Mouse (Mus musculus) intestine, embryonic 15.5 days (tissue): ENCODE data around the gene Mnt. TPM values are rescaled to one million over a fixed set of nuclear protein-coding genes. Genes with fewer than 3 reads are reported as not detected.
A peak's percentile ranks its signal among the peaks of the same experiment; 100 is the strongest.
"Not testable (repeated sequence)": the region's sequence is repeated elsewhere in the genome, so short reads cannot be mapped to it uniquely, and the experiment has no call there.

Source experiments
- ATAC-seq: fragments of 200-750 bp; cut with Nextera tagmentation; 2 replicates; pipeline ENCODE4 v1.8.0; 2017; ENCODE audit warnings: moderate TSS enrichment, moderate library complexity
- H3K27ac ChIP-seq: fragments of 300-500 bp; sonication (generic); 2 replicates; pipeline ENCODE4 v1.5.1; 2015; ENCODE audit warnings: mild to moderate bottlenecking, inconsistent platforms
- H3K27me3 ChIP-seq: fragments of 300-500 bp; sonication (generic); replicated peaks from 2 replicates; pipeline ENCODE4 v1.6.1; 2015; ENCODE audit warnings: inconsistent platforms
- H3K36me3 ChIP-seq: fragments of 300-500 bp; sonication (generic); 2 replicates; pipeline ENCODE4 v1.6.1; 2015; ENCODE audit warnings: inconsistent platforms
- H3K4me1 ChIP-seq: fragments of 300-500 bp; sonication (generic); replicated peaks from 2 replicates; pipeline ENCODE4 v1.6.1; 2015; ENCODE audit warnings: inconsistent platforms
- H3K4me2 ChIP-seq: fragments of 300-500 bp; sonication (generic); replicated peaks from 2 replicates; pipeline ENCODE4 v1.6.1; 2015; ENCODE audit warnings: mild to moderate bottlenecking, inconsistent platforms
- H3K4me3 ChIP-seq: fragments of 300-500 bp; sonication (generic); replicated peaks from 2 replicates; pipeline ENCODE4 v1.5.1; 2015; ENCODE audit warnings: inconsistent platforms
- H3K9ac ChIP-seq: fragments of 300-500 bp; sonication (generic); 2 replicates; pipeline ENCODE4 v1.6.1; 2015; ENCODE audit warnings: inconsistent platforms
- H3K9me3 ChIP-seq: fragments of 300-500 bp; sonication (generic); 2 replicates; pipeline ENCODE4 v1.6.1; 2016; ENCODE audit warnings: inconsistent platforms
- WGBS: fragments of 180-500 bp; shearing (Covaris S2); methylation state at CpG from one replicate; pipeline ENCODE4 v1.1.7; 2015; 5-methylcytosine and 5-hydroxymethylcytosine counted together
- polyA plus RNA-seq: library from polyadenylated mRNA; unstranded; fragments of >200 nt; fragmentation: Nextera tagmentation; extraction: Ambion mirVana; gene quantifications from 2 replicates; pipeline ENCODE4 v1.2.1, GENCODE M21; 2015

The Mnt gene
- 4.8 and 5.0 TPM in 2 replicates for polyA plus RNA-seq

GRCm38 (mm10) chr11:74830256-74831161 lies at the start of gene Mnt:
Gene Mnt (plus strand): TSS chr11:74830920.
- Histone ChIP-seq H3K4me1 (peaks cover 45% of the 10 kb centered on the region), H3K4me2 (peak within 1 kb of the TSS; percentile 87), H3K27ac (peak within 1 kb of the TSS; percentile 96), H3K36me3 (no peaks in the 10 kb centered on the region), H3K9ac (peak within 1 kb of the TSS; percentile 73), H3K9me3 (no peaks in the 10 kb centered on the region), H3K4me3 (peak within 1 kb of the TSS; percentile 73), H3K27me3 (no peaks in the 10 kb centered on the region)
- WGBS = under 1% methylated on average over 68 of the region's 70 CpGs
- peak; percentile 80 for ATAC-seq

GRCm38 (mm10) chr11:74792874-74793273 lies 37.8 kb upstream of the Mnt start:
- H3K36me3 ChIP-seq = peaks cover 23% of the 10 kb centered on the region
- H3K27ac ChIP-seq = no peak overlapping the region
- WGBS = 95% methylated on average over 4 of the region's 4 CpGs
- H3K9ac ChIP-seq = no peak overlapping the region
- H3K4me1 ChIP-seq = no peaks in the 10 kb centered on the region
- H3K4me2 ChIP-seq = no peak overlapping the region
- H3K27me3 ChIP-seq = no peaks in the 10 kb centered on the region
- no peaks in the 10 kb centered on the region for H3K9me3 ChIP-seq
- no peak for ATAC-seq
- H3K4me3 ChIP-seq = no peak overlapping the region

GRCm38 (mm10) chr11:74800658-74801057 lies 30.1 kb upstream of the Mnt start:
- ATAC-seq = no peak
- no peaks in the 10 kb centered on the region for H3K27me3 ChIP-seq
- H3K36me3 ChIP-seq = peaks cover 17% of the 10 kb centered on the region; the same call in 1 of the 2 replicates
- H3K4me2 ChIP-seq = no peak overlapping the region
- H3K27ac ChIP-seq = no peak overlapping the region
- 80% methylated on average over 4 of the region's 4 CpGs for WGBS
- no peaks in the 10 kb centered on the region for H3K9me3 ChIP-seq
- no peaks in the 10 kb centered on the region for H3K4me1 ChIP-seq
- no peak overlapping the region for H3K9ac ChIP-seq
- H3K4me3 ChIP-seq = no peak overlapping the region

- Histone ChIP-seq H3K4me3 (no peak overlapping the region), H3K4me1 (no peaks in the 10 kb centered on the region), H3K9me3 (no peaks in the 10 kb centered on the region), H3K27ac (no peak overlapping the region), H3K9ac (no peak overlapping the region), H3K36me3 (peaks cover 13% of the 10 kb centered on the region; the same call in 1 of the 2 replicates), H3K4me2 (no peak overlapping the region), H3K27me3 (no peaks in the 10 kb centered on the region)
- ATAC-seq = no peak
- 81% methylated on average over 3 of the region's 3 CpGs for WGBS
Observed at GRCm38 (mm10) chr11:74804081-74804627, 26.6 kb upstream of the Mnt start.

GRCm38 (mm10) chr11:74807246-74807882 lies 23.4 kb upstream of the Mnt start:
- no peaks in the 10 kb centered on the region for H3K4me1 ChIP-seq
- no peak for ATAC-seq
- H3K27ac ChIP-seq = no peak overlapping the region
- no peak overlapping the region for H3K4me2 ChIP-seq
- H3K27me3 ChIP-seq = no peaks in the 10 kb centered on the region
- 94% methylated on average over 6 of the region's 6 CpGs for WGBS
- H3K36me3 ChIP-seq = peaks cover 13% of the 10 kb centered on the region; the same call in 1 of the 2 replicates
- no peak overlapping the region for H3K4me3 ChIP-seq
- no peak overlapping the region for H3K9ac ChIP-seq
- H3K9me3 ChIP-seq = no peaks in the 10 kb centered on the region

GRCm38 (mm10) chr11:74808251-74808853 lies 22.4 kb upstream of the Mnt start:
- 91% methylated on average over 6 of the region's 6 CpGs for WGBS
- no peak overlapping the region for H3K9ac ChIP-seq
- no peak for ATAC-seq
- H3K4me1 ChIP-seq = no peaks in the 10 kb centered on the region
- no peak overlapping the region for H3K4me2 ChIP-seq
- H3K9me3 ChIP-seq = no peaks in the 10 kb centered on the region
- peaks cover 13% of the 10 kb centered on the region; the same call in 1 of the 2 replicates for H3K36me3 ChIP-seq
- H3K27ac ChIP-seq = no peak overlapping the region
- H3K4me3 ChIP-seq = no peak overlapping the region
- no peaks in the 10 kb centered on the region for H3K27me3 ChIP-seq

- H3K4me3 ChIP-seq = no peak overlapping the region
- H3K9ac ChIP-seq = no peak overlapping the region
- H3K36me3 ChIP-seq = peaks cover 8% of the 10 kb centered on the region; the same call in 1 of the 2 replicates
- no peaks in the 10 kb centered on the region for H3K4me1 ChIP-seq
- no peaks in the 10 kb centered on the region for H3K27me3 ChIP-seq
- no peaks in the 10 kb centered on the region for H3K9me3 ChIP-seq
- H3K4me2 ChIP-seq = no peak overlapping the region
- H3K27ac ChIP-seq = no peak overlapping the region
- no peak for ATAC-seq
Observed at GRCm38 (mm10) chr11:74810134-74810533, 20.6 kb upstream of the Mnt start.

GRCm38 (mm10) chr11:74811027-74811426 lies 19.7 kb upstream of the Mnt start:
- not testable (repeated sequence) for H3K4me3 ChIP-seq, H3K9ac ChIP-seq, H3K9me3 ChIP-seq, H3K27ac ChIP-seq, H3K36me3 ChIP-seq, H3K4me1 ChIP-seq, H3K4me2 ChIP-seq, H3K27me3 ChIP-seq, ATAC-seq
- 47% methylated on average over 3 of the region's 3 CpGs for WGBS

- Histone ChIP-seq H3K4me1 (no peaks in the 10 kb centered on the region), H3K36me3 (peaks cover 3% of the 10 kb centered on the region; the same call in 1 of the 2 replicates), H3K27me3 (no peaks in the 10 kb centered on the region), H3K4me2 (no peak overlapping the region), H3K9ac (no peak overlapping the region), H3K9me3 (no peaks in the 10 kb centered on the region), H3K4me3 (no peak overlapping the region), H3K27ac (no peak overlapping the region)
- ATAC-seq = no peak
- 50% methylated on average over 5 of the region's 5 CpGs for WGBS
Observed at GRCm38 (mm10) chr11:74811538-74811937, 19.2 kb upstream of the Mnt start.

- ATAC-seq = no peak
Observed at GRCm38 (mm10) chr11:74815795-74816194, 14.9 kb upstream of the Mnt start.

GRCm38 (mm10) chr11:74820921-74821320 lies 9.8 kb upstream of the Mnt start:
- Histone ChIP-seq H3K9me3 (no peaks in the 10 kb centered on the region), H3K27ac (no peak overlapping the region), H3K4me3 (no peak overlapping the region), H3K36me3 (peaks cover 16% of the 10 kb centered on the region), H3K27me3 (no peaks in the 10 kb centered on the region), H3K9ac (no peak overlapping the region), H3K4me2 (no peak overlapping the region), H3K4me1 (0 out of 2 replicates have a peak, but pooled peaks cover 1% of the 10 kb centered on the region)
- 84% methylated on average over 1 of the region's 1 CpGs for WGBS
- ATAC-seq = no peak

More at GRCm38 (mm10) chr11:74815795-74816194, 14.9 kb upstream of the Mnt start:
- H3K36me3 ChIP-seq = peaks cover 16% of the 10 kb centered on the region
- H3K4me1 ChIP-seq = no peaks in the 10 kb centered on the region
- H3K9ac ChIP-seq = no peak overlapping the region
- no peaks in the 10 kb centered on the region for H3K9me3 ChIP-seq
- no peaks in the 10 kb centered on the region for H3K27me3 ChIP-seq
- H3K4me3 ChIP-seq = no peak overlapping the region
- H3K27ac ChIP-seq = no peak overlapping the region
- no peak overlapping the region for H3K4me2 ChIP-seq

GRCm38 (mm10) chr11:74821463-74821862 lies 9.3 kb upstream of the Mnt start:
- Histone ChIP-seq H3K27me3 (no peaks in the 10 kb centered on the region), H3K4me3 (no peak overlapping the region), H3K36me3 (peaks cover 15% of the 10 kb centered on the region), H3K4me2 (no peak overlapping the region), H3K27ac (no peak overlapping the region), H3K4me1 (0 out of 2 replicates have a peak, but pooled peaks cover 2% of the 10 kb centered on the region), H3K9me3 (no peaks in the 10 kb centered on the region), H3K9ac (no peak overlapping the region)
- ATAC-seq = no peak
- WGBS = 39% methylated on average over 1 of the region's 1 CpGs
